Mouse (Mus musculus) layer of hippocampus, adult 11-12 months (tissue): ENCODE measurements around the gene 9530053A07Rik.
A peak's percentile ranks its signal among the peaks of the same experiment; 100 is the strongest.
"Not testable (repeated sequence)": the region's sequence is repeated elsewhere in the genome, so short reads cannot be mapped to it uniquely, and the experiment has no call there.

Experiments
- DNase-seq: peaks from one replicate; pipeline ENCODE4 v3.0.0; 2022; ENCODE audit warnings: low spot score

Gene 9530053A07Rik

DNA sequence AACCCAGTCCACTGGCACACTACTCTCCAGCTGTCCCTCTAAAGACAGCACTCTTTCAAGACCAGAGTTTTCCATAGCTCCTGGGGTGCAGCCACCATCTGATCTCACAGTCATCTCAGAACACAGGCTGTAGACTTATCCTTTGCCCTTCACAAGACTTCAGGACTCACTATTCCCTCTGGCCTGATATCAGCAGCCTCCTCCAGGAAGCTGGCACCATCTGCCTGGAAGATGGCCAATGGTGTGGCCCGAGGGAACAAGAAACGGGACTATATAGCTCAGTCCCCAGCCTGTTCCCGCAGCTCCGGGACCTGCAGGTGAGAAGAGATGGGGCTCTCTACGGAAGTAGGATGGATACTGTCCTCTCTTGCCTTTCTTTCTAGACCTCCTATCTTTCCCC, at the start of gene 9530053A07Rik:
TSS of gene 9530053A07Rik (plus strand) at position 301 of the 400 bp plus-strand sequence.
- no peak for DNase-seq

DNA sequence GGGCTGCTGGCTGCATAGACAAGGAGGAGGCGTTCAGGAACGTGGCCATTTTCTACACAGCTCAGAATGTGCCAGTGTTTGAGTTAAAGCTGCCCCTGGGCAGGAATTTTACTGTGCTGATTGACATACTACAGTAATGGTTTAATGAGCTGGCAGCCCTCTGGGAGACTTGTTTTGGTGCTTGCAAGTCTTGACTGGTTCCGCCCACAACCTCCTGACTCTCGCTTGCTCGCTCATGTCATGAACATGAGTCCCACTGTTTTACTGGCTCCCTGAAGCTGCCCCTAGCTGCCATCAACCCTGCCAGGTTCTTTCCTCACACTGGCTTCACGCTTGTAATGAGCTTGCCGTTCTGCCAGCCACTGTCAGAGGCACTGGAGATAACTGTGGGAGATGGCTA, 45.1 kb upstream of the 9530053A07Rik start:
- DNase-seq: peak; percentile 30

DNA sequence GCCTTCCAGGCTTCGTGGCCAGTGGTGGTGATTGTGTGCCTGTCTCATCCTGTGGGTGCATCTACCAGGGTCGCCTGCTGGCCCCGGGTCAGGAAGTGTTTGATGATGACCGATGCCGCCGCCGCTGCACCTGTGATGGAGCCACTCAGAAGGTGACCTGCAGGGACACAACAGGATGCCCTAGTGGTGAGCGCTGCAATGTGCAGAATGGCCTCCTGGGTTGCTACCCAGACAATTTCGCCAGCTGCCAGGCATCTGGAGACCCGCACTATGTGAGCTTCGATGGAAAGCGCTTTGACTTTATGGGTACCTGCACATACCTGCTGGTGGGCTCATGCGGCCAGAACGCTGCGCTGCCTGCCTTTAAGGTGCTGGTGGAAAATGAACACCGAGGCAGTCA, 43.0 kb upstream of the 9530053A07Rik start:
- no peak for DNase-seq

DNA sequence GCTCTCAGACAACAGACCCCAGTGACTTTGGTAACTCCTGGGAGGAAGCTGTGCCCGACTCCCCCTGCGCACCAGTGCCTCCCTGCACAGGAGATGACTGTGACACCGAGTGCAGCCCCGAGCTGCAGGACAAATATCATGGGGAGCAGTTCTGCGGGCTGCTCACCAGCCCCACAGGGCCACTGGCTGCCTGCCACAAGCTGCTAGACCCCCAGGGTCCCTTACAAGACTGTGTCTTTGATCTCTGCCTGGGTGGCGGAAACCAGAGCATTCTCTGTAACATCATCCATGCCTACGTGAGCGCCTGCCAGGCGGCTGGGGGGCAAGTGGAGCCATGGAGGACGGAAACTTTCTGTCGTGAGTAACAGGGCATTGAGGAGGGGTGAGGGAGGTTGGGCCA, 35.7 kb upstream of the 9530053A07Rik start:
- DNase-seq: no peak

DNA sequence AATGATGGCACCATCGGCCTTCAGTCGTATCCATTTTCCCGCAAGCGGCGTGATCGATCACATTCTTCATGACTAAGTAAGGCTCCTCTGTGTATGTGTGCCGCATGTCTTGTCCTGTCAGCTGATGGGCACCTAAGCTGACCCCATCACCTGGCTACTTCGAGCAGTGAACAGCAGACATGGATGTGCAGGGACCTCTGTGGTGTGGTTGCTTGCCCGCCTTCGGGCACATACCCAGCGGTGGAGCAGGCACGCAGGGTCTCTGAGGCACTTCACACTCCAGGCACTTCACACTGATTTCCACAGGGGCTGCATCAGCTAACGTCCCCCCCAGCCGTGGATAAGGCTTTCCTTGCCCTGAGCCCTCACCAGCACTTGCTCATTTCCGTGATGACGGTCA, 30.2 kb upstream of the 9530053A07Rik start:
- DNase-seq: no peak

DNA sequence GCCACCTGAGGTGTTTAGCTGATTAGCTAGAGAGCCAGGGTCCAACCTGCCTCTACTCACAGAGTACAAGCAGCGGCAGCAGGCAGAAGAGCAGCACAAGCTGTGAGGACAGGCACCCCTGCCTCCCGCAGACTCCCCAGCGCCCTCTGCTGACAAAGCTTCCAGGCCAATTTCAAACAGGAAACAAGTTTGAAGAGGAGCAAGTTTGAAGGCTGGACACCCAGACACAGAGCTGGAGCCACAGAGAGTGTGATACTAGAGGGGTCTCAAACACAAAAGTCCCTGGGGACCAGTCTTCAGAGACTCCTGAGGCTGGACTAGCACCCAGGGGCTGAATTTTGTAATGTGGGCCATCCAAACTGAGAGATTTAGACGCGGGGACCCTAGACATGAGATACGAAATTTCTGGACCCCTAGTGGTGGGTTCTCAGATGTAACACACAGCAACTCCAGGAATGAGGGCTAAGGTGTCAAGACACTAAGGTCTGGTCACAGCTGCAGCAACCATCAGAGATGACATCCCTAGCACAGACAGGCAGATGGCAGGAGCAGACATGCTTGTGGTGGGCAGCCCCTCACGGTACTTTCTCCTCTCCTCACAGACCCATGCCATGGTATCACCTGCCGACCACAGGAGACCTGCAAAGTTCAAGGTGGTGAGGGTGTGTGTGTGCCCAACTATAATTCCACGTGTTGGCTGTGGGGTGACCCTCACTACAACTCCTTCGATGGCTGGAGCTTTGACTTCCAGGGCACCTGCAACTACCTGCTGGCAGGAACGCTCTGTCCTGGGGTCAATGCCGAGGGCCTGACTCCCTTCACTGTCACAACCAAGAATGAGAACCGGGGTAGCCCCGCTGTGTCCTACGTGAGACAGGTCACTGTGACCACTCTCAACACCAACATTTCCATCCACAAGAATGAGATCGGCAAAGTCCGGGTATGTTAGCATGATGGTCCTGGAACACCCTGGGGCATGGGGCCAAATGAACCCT, 28.4 kb upstream of the 9530053A07Rik start:
- DNase-seq: peak; percentile 14

DNA sequence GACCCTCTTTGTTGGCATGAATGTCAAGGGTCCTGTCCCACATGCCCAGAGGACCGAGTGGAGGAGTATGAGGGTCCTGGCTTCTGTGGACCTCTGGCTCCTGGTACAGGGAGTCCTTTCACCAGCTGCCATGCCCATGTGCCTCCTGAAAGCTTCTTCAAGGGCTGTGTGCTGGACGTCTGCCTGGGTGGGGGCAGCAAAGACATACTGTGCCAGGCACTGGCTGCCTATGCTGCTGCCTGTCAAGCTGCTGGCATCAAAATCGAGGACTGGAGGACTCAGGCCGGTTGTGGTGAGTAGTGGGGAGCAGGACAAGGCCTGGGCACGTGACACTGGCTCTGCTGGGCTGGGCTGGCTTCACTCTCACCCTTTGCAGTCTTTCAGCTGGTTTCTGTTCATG, 26.3 kb upstream of the 9530053A07Rik start:
- not testable (repeated sequence) for DNase-seq

DNA sequence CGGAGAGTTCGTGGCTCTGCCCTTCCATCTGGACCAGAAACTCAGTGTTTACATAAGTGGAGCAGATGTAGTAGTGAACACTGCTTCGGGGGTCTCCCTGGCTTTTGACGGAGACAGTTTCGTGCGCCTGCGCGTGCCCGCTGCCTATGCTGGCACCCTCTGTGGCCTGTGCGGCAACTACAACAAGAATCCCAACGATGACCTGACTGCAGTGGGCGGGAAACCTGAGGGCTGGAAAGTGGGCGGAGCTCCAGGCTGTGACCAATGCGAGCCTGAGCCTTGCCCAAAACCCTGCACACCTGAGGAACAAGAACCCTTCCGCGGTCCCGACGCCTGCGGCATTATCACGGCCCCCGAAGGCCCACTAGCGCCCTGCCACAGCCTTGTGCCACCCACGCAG, 24.6 kb upstream of the 9530053A07Rik start:
- no peak for DNase-seq

DNA sequence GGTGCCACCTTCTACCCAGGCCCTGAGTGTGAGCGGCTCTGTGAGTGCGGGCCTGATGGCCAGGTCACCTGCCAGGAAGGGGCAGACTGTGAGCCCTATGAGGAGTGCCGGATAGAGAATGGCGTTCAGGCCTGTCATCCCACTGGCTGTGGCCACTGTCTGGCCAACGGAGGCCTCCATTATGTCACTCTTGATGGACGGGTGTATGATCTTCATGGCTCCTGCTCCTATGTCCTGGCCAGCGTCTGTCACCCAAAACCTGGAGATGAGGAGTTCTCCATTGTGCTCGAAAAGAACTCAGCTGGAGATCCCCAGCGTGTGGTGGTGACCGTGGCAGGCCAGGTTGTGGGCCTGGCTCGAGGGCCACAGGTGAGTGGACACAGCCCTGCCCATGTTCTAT, 23.0 kb upstream of the 9530053A07Rik start:
- DNase-seq: no peak

DNA sequence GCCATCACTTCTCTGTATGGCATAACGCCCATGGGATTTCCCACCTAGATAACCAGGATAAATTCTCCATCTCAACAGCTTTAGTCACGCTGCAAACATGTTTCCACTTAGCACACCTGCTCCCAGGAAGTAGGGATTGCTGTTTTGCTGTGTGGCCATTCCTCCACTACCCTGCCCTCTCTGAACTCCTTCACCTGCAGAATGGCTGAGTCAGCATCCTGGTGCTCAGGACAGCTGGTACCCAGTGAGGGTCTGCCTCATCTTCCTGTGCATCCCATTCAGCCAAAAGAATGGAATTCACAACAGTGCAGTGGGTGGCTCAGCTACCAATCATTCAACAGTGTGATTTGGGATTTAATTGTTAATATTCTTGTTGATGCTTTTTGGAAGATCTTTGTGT, 14.6 kb upstream of the 9530053A07Rik start:
- DNase-seq: no peak

DNA sequence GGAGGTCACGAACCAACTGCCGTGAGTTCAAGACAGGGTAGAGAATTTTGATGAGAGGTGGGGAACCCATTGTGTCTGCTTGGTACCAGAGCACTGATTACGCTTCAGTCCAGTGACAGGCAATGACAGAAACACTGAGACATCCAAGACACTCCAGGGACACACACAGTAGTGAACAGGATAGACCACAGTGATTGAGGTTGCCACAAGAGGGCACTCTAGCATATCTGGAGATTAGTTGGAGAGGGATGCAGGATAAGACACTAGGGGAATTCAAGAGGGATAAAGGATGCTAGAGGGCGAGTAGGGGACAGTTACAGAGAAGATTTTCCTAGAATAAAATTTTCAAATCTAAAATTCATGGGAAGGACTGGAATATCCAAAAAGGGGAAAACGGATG, 8.3 kb downstream of the 9530053A07Rik start:
- DNase-seq: peak; percentile 49

DNA sequence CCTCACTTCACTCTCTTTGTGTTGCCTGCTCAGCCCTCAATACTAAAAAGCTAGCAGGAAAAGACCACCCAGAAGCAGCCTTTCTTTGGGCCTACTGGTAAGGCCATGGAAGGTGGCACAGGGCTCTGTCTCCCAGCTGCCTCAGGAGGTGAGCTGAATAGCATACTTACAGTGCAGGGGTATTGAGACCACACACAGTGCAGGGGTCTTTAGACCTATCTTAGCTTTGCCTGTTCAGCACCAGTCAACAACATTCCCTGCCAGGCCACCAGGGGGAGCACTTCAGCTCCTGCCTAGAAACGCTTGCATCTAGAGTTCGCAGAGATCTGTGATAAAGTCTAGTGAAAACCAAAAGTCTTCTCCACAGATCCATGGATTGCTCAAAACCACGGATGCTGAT, 19.0 kb downstream of the 9530053A07Rik start:
- DNase-seq: peak; percentile 61

DNA sequence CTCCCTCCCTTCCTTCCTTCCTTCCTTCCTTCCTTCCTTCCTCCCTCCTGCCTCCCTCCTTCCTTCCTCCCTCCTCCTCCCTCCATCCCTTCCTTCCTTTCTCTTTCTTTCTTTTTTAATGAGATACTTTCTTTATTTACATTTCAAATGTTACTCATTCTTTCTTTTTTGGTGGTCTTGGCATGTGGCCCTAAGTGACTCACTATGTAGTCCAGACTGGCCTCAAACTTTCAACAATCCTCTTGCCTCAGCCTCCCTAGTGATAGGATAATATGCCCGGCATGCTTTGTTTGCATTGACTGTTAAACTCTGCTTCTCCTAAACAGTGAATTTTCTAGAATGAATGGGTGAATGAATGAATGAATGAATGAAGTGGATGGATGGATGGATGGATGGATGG, 20.6 kb downstream of the 9530053A07Rik start:
- no peak for DNase-seq

DNA sequence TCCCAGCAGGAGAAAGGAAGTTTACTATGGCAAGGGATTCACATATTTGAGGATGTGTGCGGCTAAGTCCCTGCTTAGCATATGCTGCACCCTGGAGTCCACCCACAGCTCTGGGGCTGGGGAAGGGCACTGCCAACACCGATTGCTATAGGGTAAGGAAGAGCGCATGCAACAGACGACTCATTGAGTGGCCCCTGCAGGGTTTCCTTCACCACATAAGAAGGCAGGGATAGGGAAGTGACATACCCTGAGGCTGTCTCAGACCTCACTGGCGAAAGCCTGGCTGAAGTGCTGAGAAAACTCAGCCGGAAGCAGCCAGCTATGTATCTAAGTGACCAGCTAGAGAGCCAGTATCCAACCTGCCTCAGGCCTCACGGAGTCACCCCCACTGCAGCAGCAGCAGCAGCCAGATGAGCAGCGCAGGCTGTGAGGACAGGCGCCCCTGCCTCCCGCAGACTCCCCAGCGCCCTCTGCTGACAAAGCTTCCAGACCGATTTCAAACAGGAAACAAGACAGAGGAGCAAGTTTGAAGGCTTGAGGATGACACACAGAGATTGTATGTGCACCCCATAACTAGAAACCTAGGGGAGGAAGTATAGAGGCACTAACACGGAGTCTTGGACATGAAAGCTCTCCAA, 22.4 kb downstream of the 9530053A07Rik start:
- DNase-seq: peak; percentile 42

DNA sequence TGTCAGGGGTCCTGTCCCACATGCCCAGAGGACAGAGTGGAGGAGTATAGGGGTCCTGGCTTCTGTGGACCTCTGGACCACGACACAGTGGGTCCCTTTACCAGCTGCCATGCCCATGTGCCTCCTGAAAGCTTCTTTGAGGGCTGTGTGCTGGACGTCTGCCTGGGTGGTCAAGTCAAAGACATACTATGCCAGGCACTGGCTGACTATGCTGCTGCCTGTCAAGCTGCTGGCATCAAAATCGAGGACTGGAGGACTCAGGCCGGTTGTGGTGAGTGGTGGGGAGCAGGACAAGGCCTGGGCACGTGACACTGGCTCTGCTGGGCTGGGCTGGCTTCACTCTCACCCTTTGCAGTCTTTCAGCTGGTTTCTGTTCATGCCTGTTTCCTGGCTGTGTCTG, 24.3 kb downstream of the 9530053A07Rik start:
- not testable (repeated sequence) for DNase-seq

DNA sequence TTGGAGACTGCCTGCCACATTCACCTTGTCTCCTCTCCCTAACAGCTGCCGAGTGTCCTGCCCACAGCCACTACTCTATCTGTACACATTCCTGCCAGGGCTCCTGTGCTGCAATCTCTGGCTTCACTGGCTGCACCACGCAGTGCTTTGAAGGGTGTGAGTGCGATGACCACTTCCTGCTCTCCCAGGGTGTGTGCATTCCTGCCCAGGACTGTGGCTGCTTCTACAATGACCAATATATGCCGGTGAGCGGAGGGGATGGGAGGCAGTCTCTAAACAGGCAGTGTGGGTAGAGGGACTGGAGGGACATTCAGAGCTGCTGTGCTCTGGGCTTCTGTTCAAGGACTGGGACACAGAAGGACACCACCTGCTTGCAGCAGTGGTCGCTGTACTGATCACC, 30.0 kb downstream of the 9530053A07Rik start:
- DNase-seq: no peak

DNA sequence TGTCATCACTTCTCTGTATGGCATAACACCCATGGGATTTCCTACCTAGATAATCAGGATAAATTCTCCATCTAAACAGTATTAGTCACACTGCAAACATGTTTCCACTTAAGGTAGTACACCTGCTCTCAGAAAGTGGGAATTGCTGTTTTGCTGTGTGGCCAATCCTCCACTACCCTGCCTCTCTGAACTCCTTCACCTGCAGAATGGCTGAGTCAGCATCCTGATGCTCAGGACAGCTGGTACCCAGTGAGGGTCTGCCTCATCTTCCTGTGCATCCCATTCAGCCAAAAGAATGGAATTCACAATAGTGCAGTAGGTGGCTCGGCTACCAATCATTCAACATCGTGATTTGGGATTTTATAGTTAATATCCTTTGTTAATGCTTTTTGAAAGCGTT, 30.6 kb downstream of the 9530053A07Rik start:
- no peak for DNase-seq

DNA sequence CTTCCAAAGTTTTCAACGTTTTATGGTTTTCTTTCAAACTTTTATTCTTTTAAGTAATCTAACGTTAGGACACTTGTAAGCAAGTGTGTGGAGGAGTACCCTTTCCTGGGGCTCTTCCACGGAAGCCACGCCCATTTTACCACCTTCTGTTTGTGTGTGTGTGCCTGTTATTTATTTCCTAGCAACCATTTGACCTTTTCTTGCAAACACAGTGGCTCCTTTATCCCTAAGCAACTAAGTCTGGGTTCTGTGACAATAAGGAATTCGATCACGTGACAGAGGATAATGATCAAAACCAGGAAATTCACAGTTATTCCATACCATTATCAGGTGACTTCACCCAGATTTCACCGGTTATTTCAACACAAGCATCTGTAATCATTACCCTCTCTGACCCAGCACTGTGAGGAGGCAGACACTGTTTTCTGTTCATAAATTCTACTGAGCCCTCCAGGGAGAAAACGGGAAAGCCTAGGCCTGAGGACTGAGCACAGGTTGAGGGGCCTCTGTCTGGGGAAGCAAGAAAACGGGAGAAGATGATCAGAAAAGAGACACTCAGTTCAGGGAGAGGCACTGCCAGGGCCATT, 32.0 kb downstream of the 9530053A07Rik start:
- DNase-seq: no peak

DNA sequence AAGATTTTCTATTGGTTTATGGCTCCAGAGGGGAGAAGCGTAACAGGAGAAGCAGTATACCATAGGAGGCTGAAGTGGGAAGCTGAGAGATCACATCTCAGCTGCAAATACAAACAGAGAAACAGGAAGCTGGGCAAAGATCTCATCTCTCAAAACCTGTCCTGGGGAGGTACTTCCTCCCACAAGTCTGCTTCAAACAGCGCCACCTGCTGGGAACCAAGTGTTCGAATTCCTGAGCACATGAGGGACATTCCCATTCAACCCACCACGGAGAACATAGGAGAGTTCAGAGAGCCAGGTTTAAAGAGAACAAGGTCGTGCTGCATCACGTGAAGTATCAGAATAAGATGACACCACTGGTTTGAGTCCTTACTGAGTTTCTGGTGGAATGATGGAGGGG, 36.1 kb downstream of the 9530053A07Rik start:
- no peak for DNase-seq

DNA sequence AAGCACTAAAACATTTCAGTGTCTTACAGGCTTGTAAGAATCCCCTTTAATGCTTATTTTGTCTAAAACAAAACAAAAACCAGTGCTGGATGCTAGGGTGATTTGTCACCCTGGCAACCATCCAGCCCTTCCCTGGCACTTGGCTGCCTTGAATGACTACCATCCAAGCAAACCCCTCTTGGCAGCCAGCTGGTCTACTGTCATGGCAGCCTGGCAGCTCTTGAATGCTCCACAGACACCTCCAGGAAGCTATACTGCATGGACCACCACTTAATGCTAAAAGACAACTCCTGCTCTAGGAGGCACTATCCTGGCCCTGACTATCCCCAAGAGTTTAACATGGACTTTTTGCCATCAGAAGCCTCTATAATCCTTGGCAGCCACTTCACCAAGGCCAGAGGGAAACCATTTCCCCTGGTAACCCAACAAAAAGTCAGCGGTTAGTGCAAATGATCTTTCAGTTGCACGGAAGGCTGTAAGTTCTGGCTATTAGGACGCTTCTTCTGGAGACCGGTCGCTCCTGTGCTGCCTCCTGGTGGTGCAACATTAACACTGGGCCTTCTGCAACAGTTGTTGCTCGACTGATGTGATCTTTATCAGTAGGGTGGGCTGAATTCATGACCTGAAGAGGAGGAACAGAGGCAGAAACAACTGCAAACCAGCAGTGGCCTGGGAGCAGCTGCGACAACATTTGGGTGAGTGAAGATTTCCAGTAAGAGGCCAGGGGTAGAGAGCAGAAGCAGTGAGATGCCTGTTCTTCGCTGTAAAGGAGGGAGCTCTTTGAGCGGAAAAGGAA, 39.3 kb downstream of the 9530053A07Rik start:
- DNase-seq: peak; percentile 62

DNA sequence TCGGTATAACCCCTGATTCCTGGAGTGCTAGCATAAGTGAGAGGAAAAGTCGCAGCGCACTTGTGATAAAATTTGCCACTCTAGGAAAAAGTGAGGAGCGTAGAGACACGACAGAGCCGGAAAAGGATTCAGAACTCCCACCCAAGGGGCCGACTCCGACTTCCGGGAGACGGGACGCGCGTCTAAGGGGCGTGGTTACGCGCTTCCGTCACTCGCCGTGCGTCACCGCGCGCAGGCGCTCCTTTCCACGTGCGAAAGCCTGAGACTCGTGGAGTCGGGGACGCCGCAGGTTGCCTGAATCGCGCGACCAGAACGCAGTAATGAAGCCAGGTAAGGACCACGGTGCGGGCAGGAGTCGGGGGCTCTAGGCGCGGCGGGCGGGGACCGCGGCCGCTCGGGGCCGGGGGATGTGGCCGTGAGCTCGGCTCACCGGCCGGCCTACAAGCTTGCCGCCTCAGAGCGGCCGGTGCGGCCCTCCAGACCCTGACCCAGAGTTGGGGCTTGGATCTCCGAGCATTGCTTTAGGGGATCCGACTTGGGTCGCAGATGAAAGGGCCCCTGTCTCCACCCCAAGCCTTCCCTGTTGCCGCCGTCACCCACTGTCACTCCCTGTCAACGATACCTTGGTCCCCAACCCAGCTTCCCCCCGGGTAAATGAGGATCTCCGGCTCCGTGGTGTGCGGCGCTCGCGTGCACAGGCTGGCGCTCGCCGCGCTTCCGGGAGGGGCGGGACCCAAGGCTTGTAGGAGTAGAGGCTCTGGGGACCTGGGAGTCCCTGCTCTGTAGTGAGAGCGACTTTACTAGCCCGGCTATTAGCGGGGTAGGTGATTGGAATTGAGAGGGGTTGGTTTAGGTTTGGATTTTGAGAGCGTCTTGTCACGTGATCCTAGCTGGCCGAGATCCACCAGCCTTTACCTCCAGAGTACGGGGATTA, 40.5 kb downstream of the 9530053A07Rik start, which contains the start of gene Fbl:
TSS of gene Fbl (plus strand) at position 222 of the 934 bp plus-strand sequence.
- DNase-seq: peak; percentile 93
